Mouse (Mus musculus) brain, embryonic 14.5 days (tissue): ENCODE results near the gene Nicn1.

ENCODE experiments used
- CTCF ChIP-seq: fragments of 200-500 bp; IDR thresholded peaks from 2 replicates; pipeline ENCODE4 v1.5.1; 2012; ENCODE audit warnings: inconsistent platforms, mild to moderate bottlenecking, moderate library complexity, borderline replicate concordance; ENCODE audit not compliant: insufficient read depth, insufficient read length; ENCODE audit errors: extremely low read depth
- POLR2A ChIP-seq: fragments of 200-500 bp; IDR thresholded peaks from 2 replicates; pipeline ENCODE4 v1.6.1; 2012; ENCODE audit warnings: mild to moderate bottlenecking, inconsistent platforms, borderline replicate concordance; ENCODE audit not compliant: poor library complexity, insufficient read depth, insufficient read length, severe bottlenecking; ENCODE audit errors: extremely low read depth

DNA sequence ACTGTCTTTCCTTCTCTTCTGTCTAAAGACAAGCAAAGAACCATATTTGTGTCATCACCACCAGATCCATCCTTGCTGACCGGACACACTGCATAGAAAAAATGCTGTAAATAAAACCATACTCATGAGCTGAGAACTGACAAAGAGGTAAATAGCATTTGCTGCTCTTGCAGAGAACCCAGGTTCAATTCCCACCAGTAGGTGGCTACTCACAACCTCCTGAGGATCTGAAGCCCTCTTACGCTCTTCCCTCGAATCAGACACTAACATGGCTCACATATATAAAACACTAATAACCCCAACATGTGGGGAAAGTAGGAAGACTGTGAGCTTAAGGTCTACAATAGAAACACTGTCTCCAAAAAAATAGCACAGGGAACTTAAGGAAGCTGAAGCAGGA is 45.2 kb upstream of the Nicn1 start:
- peak; percentile 35; the same call in 1 of the 2 replicates for TF ChIP-seq CTCF
- TF ChIP-seq POLR2A, result no peak
